Mouse (Mus musculus): ENCODE results near the gene Atf7ip.
A peak's percentile ranks its signal among the peaks of the same experiment; 100 is the strongest.

The Atf7ip gene

GRCm38 (mm10) chr6:136490516-136491475 lies 15.2 kb upstream of the Atf7ip start:
- H3K9me3 ChIP-seq (ENCODE audit: low read length): peaks cover 64% of the 10 kb centered on the region

GRCm38 (mm10) chr6:136491631-136492030 lies 14.3 kb upstream of the Atf7ip start:
- H3K9me3 ChIP-seq (ENCODE audit: low read length): peaks cover 72% of the 10 kb centered on the region
- H3K27me3 ChIP-seq (ENCODE audit: insufficient read depth, low read length): peaks cover 6% of the 10 kb centered on the region; the same call in 1 of the 2 replicates
- peaks cover 12% of the 10 kb centered on the region; the same call in 1 of the 2 replicates for H3K36me3 ChIP-seq (ENCODE audit: insufficient read depth, low read length)
- no peak overlapping the region for H3K4me3 ChIP-seq (replicated peaks; ENCODE audit: low read length)
- H3K4me1 ChIP-seq (replicated peaks; ENCODE audit: low read depth, low read length): peaks cover 35% of the 10 kb centered on the region
- no peak for TF ChIP-seq POU5F1 (IDR thresholded peaks at IDR 0.05; ENCODE audit: borderline replicate concordance, low read length)
- TF ChIP-seq NANOG (IDR thresholded peaks at IDR 0.05; ENCODE audit: borderline replicate concordance, low read length): no peak
- no peak for TF ChIP-seq CTCF (conservative IDR thresholded peaks at IDR 0.05; ENCODE audit: low read length)

More at GRCm38 (mm10) chr6:136490516-136491475, 15.2 kb upstream of the Atf7ip start:
- TF ChIP-seq POU5F1 (IDR thresholded peaks at IDR 0.05; ENCODE audit: borderline replicate concordance, low read length): no peak
- peak; percentile 13; the same call in 1 of the 2 replicates for TF ChIP-seq NANOG (IDR thresholded peaks at IDR 0.05; ENCODE audit: borderline replicate concordance, low read length)
- no peak for TF ChIP-seq CTCF (conservative IDR thresholded peaks at IDR 0.05; ENCODE audit: low read length)
- Histone ChIP-seq H3K36me3 (ENCODE audit: insufficient read depth, low read length) (peaks cover 12% of the 10 kb centered on the region; the same call in 1 of the 2 replicates), H3K4me1 (replicated peaks; ENCODE audit: low read depth, low read length) (peaks cover 37% of the 10 kb centered on the region), H3K27me3 (ENCODE audit: insufficient read depth, low read length) (peaks cover 6% of the 10 kb centered on the region; the same call in 1 of the 2 replicates), H3K4me3 (replicated peaks; ENCODE audit: low read length) (0 out of 2 replicates have a peak overlapping the region, but pooled peaks have one; percentile 13)

GRCm38 (mm10) chr6:136492251-136492650 lies 13.7 kb upstream of the Atf7ip start:
- TF ChIP-seq CTCF (conservative IDR thresholded peaks at IDR 0.05; ENCODE audit: low read length): no peak
- TF ChIP-seq NANOG (IDR thresholded peaks at IDR 0.05; ENCODE audit: borderline replicate concordance, low read length): no peak
- no peak for TF ChIP-seq POU5F1 (IDR thresholded peaks at IDR 0.05; ENCODE audit: borderline replicate concordance, low read length)

GRCm38 (mm10) chr6:136493486-136493885 lies 12.5 kb upstream of the Atf7ip start:
- peaks cover 39% of the 10 kb centered on the region for H3K4me1 ChIP-seq (replicated peaks; ENCODE audit: low read depth, low read length)
- no peak overlapping the region for H3K4me3 ChIP-seq (replicated peaks; ENCODE audit: low read length)
- TF ChIP-seq CTCF (conservative IDR thresholded peaks at IDR 0.05; ENCODE audit: low read length): no peak
- peaks cover 84% of the 10 kb centered on the region for H3K9me3 ChIP-seq (ENCODE audit: low read length)
- H3K36me3 ChIP-seq (ENCODE audit: insufficient read depth, low read length): peaks cover 12% of the 10 kb centered on the region; the same call in 1 of the 2 replicates
- no peaks in the 10 kb centered on the region for H3K27me3 ChIP-seq (ENCODE audit: insufficient read depth, low read length)

More at GRCm38 (mm10) chr6:136492251-136492650, 13.7 kb upstream of the Atf7ip start:
- Histone ChIP-seq H3K4me1 (replicated peaks; ENCODE audit: low read depth, low read length) (peaks cover 34% of the 10 kb centered on the region), H3K36me3 (ENCODE audit: insufficient read depth, low read length) (peaks cover 12% of the 10 kb centered on the region; the same call in 1 of the 2 replicates), H3K9me3 (ENCODE audit: low read length) (peaks cover 77% of the 10 kb centered on the region), H3K4me3 (replicated peaks; ENCODE audit: low read length) (no peak overlapping the region), H3K27me3 (ENCODE audit: insufficient read depth, low read length) (peaks cover 5% of the 10 kb centered on the region; the same call in 1 of the 2 replicates)

GRCm38 (mm10) chr6:136493910-136494751 lies 11.8 kb upstream of the Atf7ip start:
- Histone ChIP-seq H3K27me3 (ENCODE audit: insufficient read depth, low read length) (no peaks in the 10 kb centered on the region), H3K36me3 (ENCODE audit: insufficient read depth, low read length) (peaks cover 12% of the 10 kb centered on the region; the same call in 1 of the 2 replicates), H3K4me1 (replicated peaks; ENCODE audit: low read depth, low read length) (peaks cover 45% of the 10 kb centered on the region), H3K9me3 (ENCODE audit: low read length) (peaks cover 84% of the 10 kb centered on the region), H3K4me3 (replicated peaks; ENCODE audit: low read length) (no peak overlapping the region)
- TF ChIP-seq NANOG (IDR thresholded peaks at IDR 0.05; ENCODE audit: borderline replicate concordance, low read length) (no peak), CTCF (conservative IDR thresholded peaks at IDR 0.05; ENCODE audit: low read length) (no peak), POU5F1 (IDR thresholded peaks at IDR 0.05; ENCODE audit: borderline replicate concordance, low read length) (no peak)

- peaks cover 79% of the 10 kb centered on the region for H3K9me3 ChIP-seq (ENCODE audit: low read length)
- TF ChIP-seq POU5F1 (IDR thresholded peaks at IDR 0.05; ENCODE audit: borderline replicate concordance, low read length) (no peak), CTCF (conservative IDR thresholded peaks at IDR 0.05; ENCODE audit: low read length) (no peak), NANOG (IDR thresholded peaks at IDR 0.05; ENCODE audit: borderline replicate concordance, low read length) (no peak)
- no peaks in the 10 kb centered on the region for H3K27me3 ChIP-seq (ENCODE audit: insufficient read depth, low read length)
- peaks cover 50% of the 10 kb centered on the region for H3K4me1 ChIP-seq (replicated peaks; ENCODE audit: low read depth, low read length)
- no peak overlapping the region for H3K4me3 ChIP-seq (replicated peaks; ENCODE audit: low read length)
- H3K36me3 ChIP-seq (ENCODE audit: insufficient read depth, low read length): peaks cover 12% of the 10 kb centered on the region; the same call in 1 of the 2 replicates
These were observed 10.9 kb upstream of the Atf7ip start for GRCm38 (mm10) chr6:136495023-136495422.

- no peak overlapping the region for H3K4me3 ChIP-seq (replicated peaks; ENCODE audit: low read length)
- H3K27me3 ChIP-seq (ENCODE audit: insufficient read depth, low read length): no peaks in the 10 kb centered on the region
- H3K9me3 ChIP-seq (ENCODE audit: low read length): peaks cover 63% of the 10 kb centered on the region
- H3K36me3 ChIP-seq (ENCODE audit: insufficient read depth, low read length): no peaks in the 10 kb centered on the region
- peaks cover 36% of the 10 kb centered on the region for H3K4me1 ChIP-seq (replicated peaks; ENCODE audit: low read depth, low read length)
- no peak for TF ChIP-seq CTCF (conservative IDR thresholded peaks at IDR 0.05; ENCODE audit: low read length)
- no peak for TF ChIP-seq NANOG (IDR thresholded peaks at IDR 0.05; ENCODE audit: borderline replicate concordance, low read length)
- TF ChIP-seq POU5F1 (IDR thresholded peaks at IDR 0.05; ENCODE audit: borderline replicate concordance, low read length): no peak
These were observed 8.2 kb upstream of the Atf7ip start for GRCm38 (mm10) chr6:136497744-136498143.
